Mouse (Mus musculus): ENCODE results near the gene Tex36. TPM values are rescaled to one million over a fixed set of nuclear protein-coding genes. Genes with fewer than 3 reads are reported as not detected.
A peak's percentile ranks its signal among the peaks of the same experiment; 100 is the strongest.

The Tex36 gene
- polyA plus RNA-seq, 2 experiments: not detected

GRCm38 (mm10) chr7:133627184-133627936 lies 25.4 kb upstream of the Tex36 start:
- DNase-seq (ENCODE audit: low read depth in 3 of 3, low spot score in 3 of 3) (no peak), ATAC-seq (ENCODE audit: insufficient read depth) (no peak)
- Histone ChIP-seq H3K27ac (no peak overlapping the region), H3K9me3 (ENCODE audit: control insufficient read depth, low read length) (no peaks in the 10 kb centered on the region), H3K27me3 (ENCODE audit: control insufficient read depth, insufficient read depth, low read length) (no peaks in the 10 kb centered on the region; the same call in 1 of the 2 replicates), H3K4me2 (ENCODE audit: low read depth) (no peak overlapping the region), H3K4me3 (ENCODE audit: insufficient read depth in 1 of 2, low read depth in 2 of 2, low read length in 2 of 2) (no peak overlapping the region), H3K4me1 (replicated peaks; ENCODE audit: control insufficient read depth in 2 of 2, insufficient read depth in 2 of 2, low read length in 1 of 2) (no peaks in the 10 kb centered on the region), H3K9ac (replicated peaks) (no peak overlapping the region), H3K36me3 (replicated peaks; ENCODE audit: control insufficient read depth, insufficient read depth, low read depth) (no peaks in the 10 kb centered on the region)
- WGBS (ENCODE audit: insufficient replicate concordance): 55% methylated on average over 14 of the region's 14 CpGs
- no peak for TF ChIP-seq CTCF (IDR thresholded peaks at IDR 0.05; ENCODE audit: low read depth)
- TF ChIP-seq EP300 (IDR thresholded peaks at IDR 0.05; ENCODE audit: low read depth): no peak

GRCm38 (mm10) chr7:133623226-133623625 lies 21.3 kb upstream of the Tex36 start:
- DNase-seq (ENCODE audit: low read depth in 3 of 3, low spot score in 3 of 3) (no peak), ATAC-seq (ENCODE audit: insufficient read depth) (no peak)
- Histone ChIP-seq H3K4me2 (ENCODE audit: low read depth) (no peak overlapping the region), H3K9ac (replicated peaks) (no peak overlapping the region), H3K27me3 (ENCODE audit: control insufficient read depth, insufficient read depth, low read length) (no peaks in the 10 kb centered on the region), H3K36me3 (replicated peaks; ENCODE audit: control insufficient read depth, insufficient read depth, low read depth) (no peaks in the 10 kb centered on the region), H3K27ac (no peak overlapping the region), H3K4me3 (ENCODE audit: insufficient read depth in 1 of 2, low read depth in 2 of 2, low read length in 2 of 2) (no peak overlapping the region), H3K9me3 (ENCODE audit: control insufficient read depth, low read length) (no peaks in the 10 kb centered on the region), H3K4me1 (replicated peaks; ENCODE audit: control insufficient read depth in 2 of 2, insufficient read depth in 2 of 2, low read length in 1 of 2) (no peaks in the 10 kb centered on the region)
- no peak for TF ChIP-seq CTCF (IDR thresholded peaks at IDR 0.05; ENCODE audit: low read depth)
- no peak for TF ChIP-seq EP300 (IDR thresholded peaks at IDR 0.05; ENCODE audit: low read depth)
- 55% methylated on average over 5 of the region's 5 CpGs for WGBS (ENCODE audit: insufficient replicate concordance)

GRCm38 (mm10) chr7:133620721-133621120 lies 18.8 kb upstream of the Tex36 start:
- Histone ChIP-seq H3K4me2 (ENCODE audit: low read depth) (no peak overlapping the region), H3K4me3 (ENCODE audit: insufficient read depth in 1 of 2, low read depth in 2 of 2, low read length in 2 of 2) (no peak overlapping the region), H3K36me3 (replicated peaks; ENCODE audit: control insufficient read depth, insufficient read depth, low read depth) (no peaks in the 10 kb centered on the region), H3K27me3 (ENCODE audit: control insufficient read depth, insufficient read depth, low read length) (no peaks in the 10 kb centered on the region), H3K4me1 (replicated peaks; ENCODE audit: control insufficient read depth in 2 of 2, insufficient read depth in 2 of 2, low read length in 1 of 2) (no peaks in the 10 kb centered on the region), H3K27ac (no peak overlapping the region), H3K9me3 (ENCODE audit: control insufficient read depth, low read length) (no peaks in the 10 kb centered on the region), H3K9ac (replicated peaks) (no peak overlapping the region)
- TF ChIP-seq EP300 (IDR thresholded peaks at IDR 0.05; ENCODE audit: low read depth) (no peak), CTCF (IDR thresholded peaks at IDR 0.05; ENCODE audit: low read depth) (peak; percentile 33)
- DNase-seq (ENCODE audit: low read depth in 3 of 3, low spot score in 3 of 3) (no peak), ATAC-seq (ENCODE audit: insufficient read depth) (no peak)
- 47% methylated on average over 11 of the region's 11 CpGs for WGBS (ENCODE audit: insufficient replicate concordance)

GRCm38 (mm10) chr7:133612981-133613380 lies 11.0 kb upstream of the Tex36 start:
- H3K27ac ChIP-seq: no peak overlapping the region
- WGBS (ENCODE audit: insufficient replicate concordance): 34% methylated on average over 2 of the region's 2 CpGs
- no peak overlapping the region for H3K4me3 ChIP-seq (ENCODE audit: insufficient read depth in 1 of 2, low read depth in 2 of 2, low read length in 2 of 2)

GRCm38 (mm10) chr7:133609585-133609984 lies 7.6 kb upstream of the Tex36 start:
- H3K27ac ChIP-seq: no peak overlapping the region
- no peak for TF ChIP-seq CTCF (IDR thresholded peaks at IDR 0.05; ENCODE audit: low read depth)
- TF ChIP-seq EP300 (IDR thresholded peaks at IDR 0.05; ENCODE audit: low read depth): no peak
- no peak overlapping the region for H3K9ac ChIP-seq (replicated peaks)
- H3K4me2 ChIP-seq (ENCODE audit: low read depth): no peak overlapping the region
- no peak overlapping the region for H3K4me3 ChIP-seq (ENCODE audit: insufficient read depth in 1 of 2, low read depth in 2 of 2, low read length in 2 of 2)
- no peaks in the 10 kb centered on the region for H3K27me3 ChIP-seq (ENCODE audit: control insufficient read depth, insufficient read depth, low read length)
- no peaks in the 10 kb centered on the region for H3K36me3 ChIP-seq (replicated peaks; ENCODE audit: control insufficient read depth, insufficient read depth, low read depth)
- 71% methylated on average over 8 of the region's 8 CpGs for WGBS (ENCODE audit: insufficient replicate concordance)
- no peak for ATAC-seq (ENCODE audit: insufficient read depth)
- H3K9me3 ChIP-seq (ENCODE audit: control insufficient read depth, low read length): no peaks in the 10 kb centered on the region
- H3K4me1 ChIP-seq (replicated peaks; ENCODE audit: control insufficient read depth in 2 of 2, insufficient read depth in 2 of 2, low read length in 1 of 2): no peaks in the 10 kb centered on the region
- no peak for DNase-seq (ENCODE audit: low read depth in 3 of 3, low spot score in 3 of 3)

More at GRCm38 (mm10) chr7:133612981-133613380, 11.0 kb upstream of the Tex36 start:
- H3K4me2 ChIP-seq (ENCODE audit: low read depth): no peak overlapping the region
- ATAC-seq (ENCODE audit: insufficient read depth): no peak
- no peak for DNase-seq (ENCODE audit: low read depth in 3 of 3, low spot score in 3 of 3)
- no peak for TF ChIP-seq CTCF (IDR thresholded peaks at IDR 0.05; ENCODE audit: low read depth)
- no peak for TF ChIP-seq EP300 (IDR thresholded peaks at IDR 0.05; ENCODE audit: low read depth)
- no peak overlapping the region for H3K9ac ChIP-seq (replicated peaks)
- no peaks in the 10 kb centered on the region for H3K36me3 ChIP-seq (replicated peaks; ENCODE audit: control insufficient read depth, insufficient read depth, low read depth)
- H3K9me3 ChIP-seq (ENCODE audit: control insufficient read depth, low read length): no peaks in the 10 kb centered on the region
- H3K27me3 ChIP-seq (ENCODE audit: control insufficient read depth, insufficient read depth, low read length): no peaks in the 10 kb centered on the region
- H3K4me1 ChIP-seq (replicated peaks; ENCODE audit: control insufficient read depth in 2 of 2, insufficient read depth in 2 of 2, low read length in 1 of 2): no peaks in the 10 kb centered on the region
